Mouse (Mus musculus): ENCODE measurements at regions not wholly inside any gene's neighbourhood (a gene's known extent, or its start where the extent isn't known, plus 50 kb on each side); places are given as distances from the start of the nearest gene placed in this dataset.
"Not testable (repeated sequence)": the region's sequence is repeated elsewhere in the genome, so short reads cannot be mapped to it uniquely, and the experiment has no call there.

GRCm38 (mm10) chr12:23216521-23216920, 563.5 kb downstream of the Gm10330 start:
- DNase-seq = not testable (repeated sequence)

- DNase-seq = peak; percentile 52
Observed at GRCm38 (mm10) chr12:23189546-23189945, 590.5 kb downstream of the Gm10330 start.

- DNase-seq = not testable (repeated sequence)
Observed at GRCm38 (mm10) chr12:23189110-23189509, 591.0 kb downstream of the Gm10330 start.

All from liver (tissue).